Mouse (Mus musculus): Measurements from ENCODE around the gene Emc3.

The Emc3 gene

GRCm38 (mm10) chr6:113495071-113495675, 36.3 kb downstream of the Emc3 start:
- DNase-seq (ENCODE audit: low read depth), result no peak

- DNase-seq (ENCODE audit: low read depth), result peak; percentile 92
Observed at GRCm38 (mm10) chr6:113494258-113494788, 37.1 kb downstream of the Emc3 start.

- DNase-seq (ENCODE audit: low read depth), result no peak
Observed at GRCm38 (mm10) chr6:113492101-113492864, 39.2 kb downstream of the Emc3 start.

- no peak for DNase-seq (ENCODE audit: low read depth)
Observed at GRCm38 (mm10) chr6:113489410-113489809, 42.0 kb downstream of the Emc3 start.

GRCm38 (mm10) chr6:113487125-113487576, 44.3 kb downstream of the Emc3 start:
- DNase-seq (ENCODE audit: low read depth), result peak; percentile 37

GRCm38 (mm10) chr6:113483729-113484128, 47.7 kb downstream of the Emc3 start:
- no peak for DNase-seq (ENCODE audit: low read depth)

- DNase-seq (ENCODE audit: low read depth), result peak; percentile 97
Observed at GRCm38 (mm10) chr6:113483100-113483615, 48.3 kb downstream of the Emc3 start, which contains the start of gene Creld1. TSS of gene Creld1 (plus strand) at chr6:113483297.

- no peak for DNase-seq (ENCODE audit: low read depth)
Observed at GRCm38 (mm10) chr6:113482477-113483099, 48.9 kb downstream of the Emc3 start.

- DNase-seq (ENCODE audit: low read depth), result no peak
Observed at GRCm38 (mm10) chr6:113480555-113481373, 50.7 kb downstream of the Emc3 start.

GRCm38 (mm10) chr6:113478906-113479305, 52.5 kb downstream of the Emc3 start:
- DNase-seq (ENCODE audit: low read depth), result no peak

GRCm38 (mm10) chr6:113477353-113477752, 54.1 kb downstream of the Emc3 start:
- DNase-seq (ENCODE audit: low read depth), result no peak

GRCm38 (mm10) chr6:113473715-113474114, 57.7 kb downstream of the Emc3 start:
- no peak for DNase-seq (ENCODE audit: low read depth)

GRCm38 (mm10) chr6:113473246-113473645, 58.2 kb downstream of the Emc3 start:
- no peak for DNase-seq (ENCODE audit: low read depth)

- DNase-seq (ENCODE audit: low read depth), result no peak
Observed at GRCm38 (mm10) chr6:113472061-113472460, 59.4 kb downstream of the Emc3 start.

- no peak for DNase-seq (ENCODE audit: low read depth)
Observed at GRCm38 (mm10) chr6:113471297-113471936, 60.0 kb downstream of the Emc3 start, which contains the start of gene Il17rc. TSS of gene Il17rc (plus strand) at chr6:113471427.

GRCm38 (mm10) chr6:113469432-113469831, 62.0 kb downstream of the Emc3 start:
- DNase-seq (ENCODE audit: low read depth), result peak; percentile 69

- DNase-seq (ENCODE audit: low read depth), result peak; percentile 86
Observed at GRCm38 (mm10) chr6:113469021-113469420, 62.4 kb downstream of the Emc3 start.

GRCm38 (mm10) chr6:113468512-113468911, 62.9 kb downstream of the Emc3 start:
- DNase-seq (ENCODE audit: low read depth), result no peak

GRCm38 (mm10) chr6:113465602-113466001, 65.8 kb downstream of the Emc3 start:
- DNase-seq (ENCODE audit: low read depth), result no peak

All from induced T-regulatory cell, adult 2 months (primary cell).